Mouse (Mus musculus): ENCODE measurements at regions not wholly inside any gene's neighbourhood (a gene's known extent, or its start where the extent isn't known, plus 50 kb on each side); places are given as distances from the start of the nearest gene placed in this dataset.

GRCm38 (mm10) chr14:97170841-97171240 lies 651.9 kb upstream of the Klhl1 start:
- no peak overlapping the region for H3K4me3 ChIP-seq (ENCODE audit: insufficient read depth, low read depth, low read length)
- H3K36me3 ChIP-seq (ENCODE audit: control insufficient read depth, insufficient read depth, low read length), result no peaks in the 10 kb centered on the region
- no peak for DNase-seq (ENCODE audit: extremely low read depth, low read depth, low spot score)
- no peaks in the 10 kb centered on the region for H3K4me1 ChIP-seq (ENCODE audit: control insufficient read depth, insufficient read depth, low read length)
- H3K79me2 ChIP-seq (ENCODE audit: control insufficient read depth, insufficient read depth, low read length), result no peaks in the 10 kb centered on the region
- no peak overlapping the region for H3K9ac ChIP-seq (ENCODE audit: low read depth, low read length)
- TF ChIP-seq CTCF (IDR thresholded peaks at IDR 0.05; ENCODE audit: low read depth, low read length) (no peak), POLR2A (IDR thresholded peaks at IDR 0.05; ENCODE audit: extremely low read depth, insufficient read depth, low read length) (no peak)
- WGBS, result 66% methylated on average over 2 of the region's 2 CpGs
- H3K27me3 ChIP-seq (ENCODE audit: control insufficient read depth, insufficient read depth, low read length), result no peaks in the 10 kb centered on the region
- no peak overlapping the region for H3K27ac ChIP-seq (replicated peaks; ENCODE audit: insufficient read depth, low read depth, low read length)

- H3K4me3 ChIP-seq (ENCODE audit: insufficient read depth, low read depth, low read length), result no peak overlapping the region
Measured at GRCm38 (mm10) chr14:97165793-97166192, 646.9 kb upstream of the Klhl1 start.

GRCm38 (mm10) chr14:97148997-97149653 lies 630.2 kb upstream of the Klhl1 start:
- Histone ChIP-seq H3K9ac (ENCODE audit: low read depth, low read length) (no peak overlapping the region), H3K4me1 (ENCODE audit: control insufficient read depth, insufficient read depth, low read length) (no peaks in the 10 kb centered on the region), H3K79me2 (ENCODE audit: control insufficient read depth, insufficient read depth, low read length) (no peaks in the 10 kb centered on the region), H3K4me3 (ENCODE audit: insufficient read depth, low read depth, low read length) (no peak overlapping the region), H3K27me3 (ENCODE audit: control insufficient read depth, insufficient read depth, low read length) (no peaks in the 10 kb centered on the region), H3K27ac (replicated peaks; ENCODE audit: insufficient read depth, low read depth, low read length) (no peak overlapping the region), H3K36me3 (ENCODE audit: control insufficient read depth, insufficient read depth, low read length) (no peaks in the 10 kb centered on the region)
- TF ChIP-seq POLR2A (IDR thresholded peaks at IDR 0.05; ENCODE audit: extremely low read depth, insufficient read depth, low read length) (no peak), CTCF (IDR thresholded peaks at IDR 0.05; ENCODE audit: low read depth, low read length) (no peak)
- DNase-seq (ENCODE audit: extremely low read depth, low read depth, low spot score), result no peak
- WGBS, result 87% methylated on average over 9 of the region's 9 CpGs

More at GRCm38 (mm10) chr14:97165793-97166192, 646.9 kb upstream of the Klhl1 start:
- Histone ChIP-seq H3K9ac (ENCODE audit: low read depth, low read length) (no peak overlapping the region), H3K36me3 (ENCODE audit: control insufficient read depth, insufficient read depth, low read length) (no peaks in the 10 kb centered on the region), H3K27ac (replicated peaks; ENCODE audit: insufficient read depth, low read depth, low read length) (no peak overlapping the region), H3K27me3 (ENCODE audit: control insufficient read depth, insufficient read depth, low read length) (no peaks in the 10 kb centered on the region), H3K79me2 (ENCODE audit: control insufficient read depth, insufficient read depth, low read length) (no peaks in the 10 kb centered on the region), H3K4me1 (ENCODE audit: control insufficient read depth, insufficient read depth, low read length) (no peaks in the 10 kb centered on the region)
- WGBS, result 77% methylated on average over 2 of the region's 2 CpGs
- TF ChIP-seq CTCF (IDR thresholded peaks at IDR 0.05; ENCODE audit: low read depth, low read length) (no peak), POLR2A (IDR thresholded peaks at IDR 0.05; ENCODE audit: extremely low read depth, insufficient read depth, low read length) (no peak)
- no peak for DNase-seq (ENCODE audit: extremely low read depth, low read depth, low spot score)

- Histone ChIP-seq H3K4me1 (ENCODE audit: control insufficient read depth, insufficient read depth, low read length) (no peaks in the 10 kb centered on the region), H3K27ac (replicated peaks; ENCODE audit: insufficient read depth, low read depth, low read length) (no peak overlapping the region), H3K27me3 (ENCODE audit: control insufficient read depth, insufficient read depth, low read length) (no peaks in the 10 kb centered on the region), H3K36me3 (ENCODE audit: control insufficient read depth, insufficient read depth, low read length) (no peaks in the 10 kb centered on the region), H3K4me3 (ENCODE audit: insufficient read depth, low read depth, low read length) (no peak overlapping the region), H3K79me2 (ENCODE audit: control insufficient read depth, insufficient read depth, low read length) (no peaks in the 10 kb centered on the region), H3K9ac (ENCODE audit: low read depth, low read length) (no peak overlapping the region)
- WGBS, result 75% methylated on average over 8 of the region's 8 CpGs
- DNase-seq (ENCODE audit: extremely low read depth, low read depth, low spot score), result no peak
- TF ChIP-seq CTCF (IDR thresholded peaks at IDR 0.05; ENCODE audit: low read depth, low read length) (no peak), POLR2A (IDR thresholded peaks at IDR 0.05; ENCODE audit: extremely low read depth, insufficient read depth, low read length) (no peak)
Measured at GRCm38 (mm10) chr14:97115918-97116635, 597.2 kb upstream of the Klhl1 start.

GRCm38 (mm10) chr14:97101090-97101675 lies 582.3 kb upstream of the Klhl1 start:
- Histone ChIP-seq H3K27ac (replicated peaks; ENCODE audit: insufficient read depth, low read depth, low read length) (no peak overlapping the region), H3K36me3 (ENCODE audit: control insufficient read depth, insufficient read depth, low read length) (no peaks in the 10 kb centered on the region), H3K79me2 (ENCODE audit: control insufficient read depth, insufficient read depth, low read length) (no peaks in the 10 kb centered on the region), H3K9ac (ENCODE audit: low read depth, low read length) (no peak overlapping the region), H3K27me3 (ENCODE audit: control insufficient read depth, insufficient read depth, low read length) (no peaks in the 10 kb centered on the region), H3K4me1 (ENCODE audit: control insufficient read depth, insufficient read depth, low read length) (no peaks in the 10 kb centered on the region), H3K4me3 (ENCODE audit: insufficient read depth, low read depth, low read length) (no peak overlapping the region)
- WGBS, result 77% methylated on average over 4 of the region's 4 CpGs
- TF ChIP-seq CTCF (IDR thresholded peaks at IDR 0.05; ENCODE audit: low read depth, low read length), result no peak
- TF ChIP-seq POLR2A (IDR thresholded peaks at IDR 0.05; ENCODE audit: extremely low read depth, insufficient read depth, low read length), result no peak
- no peak for DNase-seq (ENCODE audit: extremely low read depth, low read depth, low spot score)

All from liver, adult 2 months (tissue).